Mouse (Mus musculus): ENCODE data around the gene Cmss1. TPM values are rescaled to one million over a fixed set of nuclear protein-coding genes. Genes with fewer than 3 reads are reported as not detected.

The Cmss1 gene
- polyA plus RNA-seq, 1 experiment: 3.0 TPM

GRCm38 (mm10) chr16:57473415-57474085 lies 133.1 kb downstream of the Cmss1 start:
- peaks cover 26% of the 10 kb centered on the region; the same call in 1 of the 2 replicates for H3K4me1 ChIP-seq (ENCODE audit: control insufficient read depth, insufficient read depth, insufficient read length)

GRCm38 (mm10) chr16:57471071-57471470 lies 135.6 kb downstream of the Cmss1 start:
- H3K36me3 ChIP-seq (ENCODE audit: control insufficient read depth, insufficient read depth, low read length): no peaks in the 10 kb centered on the region
- no peak overlapping the region for H3K4me3 ChIP-seq (ENCODE audit: extremely low read depth, insufficient read depth, insufficient read length)
- H3K27ac ChIP-seq (ENCODE audit: insufficient read depth, low read length): peak overlapping the region; percentile 99
- peak in 1 of 2 experiments; percentile 71 for DNase-seq (ENCODE audit: low read depth in 1 of 2, low spot score in 2 of 2)
- H3K27me3 ChIP-seq (ENCODE audit: control insufficient read depth, insufficient read depth, low read length): no peaks in the 10 kb centered on the region
- TF ChIP-seq CTCF (IDR thresholded peaks at IDR 0.05; ENCODE audit: extremely low read depth, insufficient read depth, insufficient read length, insufficient replicate concordance) (no peak), POLR2A (IDR thresholded peaks at IDR 0.05; ENCODE audit: low read depth, low read length) (peak; percentile 9; the same call in 1 of the 2 replicates)
- H3K4me1 ChIP-seq (ENCODE audit: control insufficient read depth, insufficient read depth, insufficient read length): peaks cover 29% of the 10 kb centered on the region; the same call in 1 of the 2 replicates

More at GRCm38 (mm10) chr16:57473415-57474085, 133.1 kb downstream of the Cmss1 start:
- TF ChIP-seq POLR2A (IDR thresholded peaks at IDR 0.05; ENCODE audit: low read depth, low read length) (no peak), CTCF (IDR thresholded peaks at IDR 0.05; ENCODE audit: extremely low read depth, insufficient read depth, insufficient read length, insufficient replicate concordance) (no peak)
- Histone ChIP-seq H3K27ac (ENCODE audit: insufficient read depth, low read length) (no peak overlapping the region), H3K4me3 (ENCODE audit: extremely low read depth, insufficient read depth, insufficient read length) (no peak overlapping the region), H3K36me3 (ENCODE audit: control insufficient read depth, insufficient read depth, low read length) (no peaks in the 10 kb centered on the region), H3K27me3 (ENCODE audit: control insufficient read depth, insufficient read depth, low read length) (no peaks in the 10 kb centered on the region)
- 91% methylated on average over 10 of the region's 10 CpGs for WGBS
- no peak for DNase-seq (ENCODE audit: low read depth in 1 of 2, low spot score in 2 of 2)

GRCm38 (mm10) chr16:57470286-57470830 lies 136.3 kb downstream of the Cmss1 start:
- peak in 1 of 2 experiments; percentile 18 for DNase-seq (ENCODE audit: low read depth in 1 of 2, low spot score in 2 of 2)
- TF ChIP-seq POLR2A (IDR thresholded peaks at IDR 0.05; ENCODE audit: low read depth, low read length) (no peak), CTCF (IDR thresholded peaks at IDR 0.05; ENCODE audit: extremely low read depth, insufficient read depth, insufficient read length, insufficient replicate concordance) (no peak)
- Histone ChIP-seq H3K36me3 (ENCODE audit: control insufficient read depth, insufficient read depth, low read length) (no peaks in the 10 kb centered on the region), H3K4me3 (ENCODE audit: extremely low read depth, insufficient read depth, insufficient read length) (no peak overlapping the region; the same call in 1 of the 2 replicates), H3K27ac (ENCODE audit: insufficient read depth, low read length) (peak overlapping the region; percentile 99), H3K4me1 (ENCODE audit: control insufficient read depth, insufficient read depth, insufficient read length) (peaks cover 29% of the 10 kb centered on the region; the same call in 1 of the 2 replicates), H3K27me3 (ENCODE audit: control insufficient read depth, insufficient read depth, low read length) (no peaks in the 10 kb centered on the region)
- WGBS: 43% methylated on average over 12 of the region's 12 CpGs

GRCm38 (mm10) chr16:57469869-57470268 lies 136.8 kb downstream of the Cmss1 start:
- WGBS: 66% methylated on average over 2 of the region's 2 CpGs
- H3K27me3 ChIP-seq (ENCODE audit: control insufficient read depth, insufficient read depth, low read length): no peaks in the 10 kb centered on the region
- H3K4me3 ChIP-seq (ENCODE audit: extremely low read depth, insufficient read depth, insufficient read length): no peak overlapping the region
- H3K36me3 ChIP-seq (ENCODE audit: control insufficient read depth, insufficient read depth, low read length): no peaks in the 10 kb centered on the region
- H3K27ac ChIP-seq (ENCODE audit: insufficient read depth, low read length): peak overlapping the region; percentile 15
- DNase-seq (ENCODE audit: low read depth in 1 of 2, low spot score in 2 of 2): no peak
- TF ChIP-seq CTCF (IDR thresholded peaks at IDR 0.05; ENCODE audit: extremely low read depth, insufficient read depth, insufficient read length, insufficient replicate concordance) (no peak), POLR2A (IDR thresholded peaks at IDR 0.05; ENCODE audit: low read depth, low read length) (no peak)
- peaks cover 29% of the 10 kb centered on the region; the same call in 1 of the 2 replicates for H3K4me1 ChIP-seq (ENCODE audit: control insufficient read depth, insufficient read depth, insufficient read length)

GRCm38 (mm10) chr16:57469301-57469700 lies 137.4 kb downstream of the Cmss1 start:
- 28% methylated on average over 4 of the region's 4 CpGs for WGBS
- no peak overlapping the region for H3K4me3 ChIP-seq (ENCODE audit: extremely low read depth, insufficient read depth, insufficient read length)
- H3K4me1 ChIP-seq (ENCODE audit: control insufficient read depth, insufficient read depth, insufficient read length): peaks cover 29% of the 10 kb centered on the region; the same call in 1 of the 2 replicates
- H3K27me3 ChIP-seq (ENCODE audit: control insufficient read depth, insufficient read depth, low read length): no peaks in the 10 kb centered on the region
- H3K27ac ChIP-seq (ENCODE audit: insufficient read depth, low read length): peak overlapping the region; percentile 15; the same call in 1 of the 2 replicates
- no peak for DNase-seq (ENCODE audit: low read depth in 1 of 2, low spot score in 2 of 2)
- TF ChIP-seq POLR2A (IDR thresholded peaks at IDR 0.05; ENCODE audit: low read depth, low read length) (no peak), CTCF (IDR thresholded peaks at IDR 0.05; ENCODE audit: extremely low read depth, insufficient read depth, insufficient read length, insufficient replicate concordance) (no peak)
- no peaks in the 10 kb centered on the region for H3K36me3 ChIP-seq (ENCODE audit: control insufficient read depth, insufficient read depth, low read length)

GRCm38 (mm10) chr16:57465386-57465913 lies 141.2 kb downstream of the Cmss1 start:
- no peak for DNase-seq (ENCODE audit: low read depth in 1 of 2, low spot score in 2 of 2)

More at GRCm38 (mm10) chr16:57465386-57465913, 141.2 kb downstream of the Cmss1 start:
- TF ChIP-seq POLR2A (IDR thresholded peaks at IDR 0.05; ENCODE audit: low read depth, low read length): no peak
- TF ChIP-seq CTCF (IDR thresholded peaks at IDR 0.05; ENCODE audit: extremely low read depth, insufficient read depth, insufficient read length, insufficient replicate concordance): no peak
- no peak overlapping the region for H3K4me3 ChIP-seq (ENCODE audit: extremely low read depth, insufficient read depth, insufficient read length)
- no peaks in the 10 kb centered on the region for H3K36me3 ChIP-seq (ENCODE audit: control insufficient read depth, insufficient read depth, low read length)
- no peak overlapping the region for H3K27ac ChIP-seq (ENCODE audit: insufficient read depth, low read length)
- H3K27me3 ChIP-seq (ENCODE audit: control insufficient read depth, insufficient read depth, low read length): no peaks in the 10 kb centered on the region
- H3K4me1 ChIP-seq (ENCODE audit: control insufficient read depth, insufficient read depth, insufficient read length): peaks cover 16% of the 10 kb centered on the region; the same call in 1 of the 2 replicates
- 88% methylated on average over 9 of the region's 9 CpGs for WGBS
